Mouse (Mus musculus) liver, adult 2 months (tissue): ENCODE measurements around the gene Becn1.

Experiments
- CTCF ChIP-seq: fragments of 200-500 bp; IDR thresholded peaks from 2 replicates; pipeline ENCODE4 v1.5.1; 2011; ENCODE audit warnings: low read depth, low read length, control low read depth
- POLR2A ChIP-seq: fragments of 200-500 bp; IDR thresholded peaks from 2 replicates; pipeline ENCODE4 v1.6.1; 2011; ENCODE audit warnings: low read length, control low read depth; ENCODE audit not compliant: insufficient read depth; ENCODE audit errors: extremely low read depth

GRCm38 (mm10) chr11:101259948-101260825 lies 41.9 kb downstream of the Becn1 start, which contains the start of gene Wnk4:
- TF ChIP-seq CTCF (no peak), POLR2A (peak; percentile 57)
